Mouse (Mus musculus): ENCODE measurements around the gene Lrrc32. TPM values are rescaled to one million over a fixed set of nuclear protein-coding genes. Genes with fewer than 3 reads are reported as not detected.

Gene Lrrc32
- polyA plus RNA-seq, 1 experiment: not detected

- TF ChIP-seq CTCF (IDR thresholded peaks at IDR 0.05; ENCODE audit: insufficient read depth, low read depth, low read length) (no peak), POLR2A (IDR thresholded peaks at IDR 0.05; ENCODE audit: insufficient read depth, low read depth, low read length) (no peak)
- peaks cover 46% of the 10 kb centered on the region for H3K4me1 ChIP-seq (ENCODE audit: control insufficient read depth, insufficient read depth, low read length)
- H3K27ac ChIP-seq (ENCODE audit: insufficient read depth, low read depth, low read length): 0 out of 2 replicates have a peak overlapping the region, but pooled peaks have one; percentile 21
- 48% methylated on average over 4 of the region's 4 CpGs for WGBS
- H3K4me3 ChIP-seq (ENCODE audit: insufficient read depth, low read depth, low read length): no peak overlapping the region
Measured at GRCm38 (mm10) chr7:98485508-98485907, 3.6 kb upstream of the Lrrc32 start.

GRCm38 (mm10) chr7:98486471-98486917, 2.6 kb upstream of the Lrrc32 start:
- Histone ChIP-seq H3K4me3 (ENCODE audit: insufficient read depth, low read depth, low read length) (no peak overlapping the region), H3K4me1 (ENCODE audit: control insufficient read depth, insufficient read depth, low read length) (peaks cover 42% of the 10 kb centered on the region), H3K27ac (ENCODE audit: insufficient read depth, low read depth, low read length) (no peak overlapping the region)
- WGBS: 69% methylated on average over 7 of the region's 7 CpGs
- TF ChIP-seq POLR2A (IDR thresholded peaks at IDR 0.05; ENCODE audit: insufficient read depth, low read depth, low read length) (no peak), CTCF (IDR thresholded peaks at IDR 0.05; ENCODE audit: insufficient read depth, low read depth, low read length) (no peak)

GRCm38 (mm10) chr7:98487202-98487980, 1.7 kb upstream of the Lrrc32 start:
- no peak overlapping the region for H3K4me3 ChIP-seq (ENCODE audit: insufficient read depth, low read depth, low read length)
- H3K27ac ChIP-seq (ENCODE audit: insufficient read depth, low read depth, low read length): no peak overlapping the region
- WGBS: 94% methylated on average over 11 of the region's 11 CpGs
- TF ChIP-seq CTCF (IDR thresholded peaks at IDR 0.05; ENCODE audit: insufficient read depth, low read depth, low read length) (no peak), POLR2A (IDR thresholded peaks at IDR 0.05; ENCODE audit: insufficient read depth, low read depth, low read length) (no peak)
- peaks cover 47% of the 10 kb centered on the region for H3K4me1 ChIP-seq (ENCODE audit: control insufficient read depth, insufficient read depth, low read length)

- Histone ChIP-seq H3K27ac (ENCODE audit: insufficient read depth, low read depth, low read length) (no peak overlapping the region), H3K4me1 (ENCODE audit: control insufficient read depth, insufficient read depth, low read length) (peaks cover 39% of the 10 kb centered on the region), H3K4me3 (ENCODE audit: insufficient read depth, low read depth, low read length) (no peak overlapping the region)
- TF ChIP-seq CTCF (IDR thresholded peaks at IDR 0.05; ENCODE audit: insufficient read depth, low read depth, low read length) (no peak), POLR2A (IDR thresholded peaks at IDR 0.05; ENCODE audit: insufficient read depth, low read depth, low read length) (no peak)
- 95% methylated on average over 13 of the region's 13 CpGs for WGBS
Measured at GRCm38 (mm10) chr7:98488398-98489130, 519 bp upstream of the Lrrc32 start.

- TF ChIP-seq CTCF (IDR thresholded peaks at IDR 0.05; ENCODE audit: insufficient read depth, low read depth, low read length) (no peak), POLR2A (IDR thresholded peaks at IDR 0.05; ENCODE audit: insufficient read depth, low read depth, low read length) (no peak)
- Histone ChIP-seq H3K4me3 (ENCODE audit: insufficient read depth, low read depth, low read length) (peak overlapping the region; percentile 57), H3K4me1 (ENCODE audit: control insufficient read depth, insufficient read depth, low read length) (peaks cover 44% of the 10 kb centered on the region), H3K27ac (ENCODE audit: insufficient read depth, low read depth, low read length) (no peak overlapping the region)
- WGBS: under 1% methylated on average over 49 of the region's 50 CpGs
Measured at GRCm38 (mm10) chr7:98489623-98490084, 571 bp downstream of the Lrrc32 start.

GRCm38 (mm10) chr7:98490328-98490727, 1.2 kb downstream of the Lrrc32 start:
- peak overlapping the region; percentile 57 for H3K4me3 ChIP-seq (ENCODE audit: insufficient read depth, low read depth, low read length)
- TF ChIP-seq CTCF (IDR thresholded peaks at IDR 0.05; ENCODE audit: insufficient read depth, low read depth, low read length) (no peak), POLR2A (IDR thresholded peaks at IDR 0.05; ENCODE audit: insufficient read depth, low read depth, low read length) (no peak)
- H3K27ac ChIP-seq (ENCODE audit: insufficient read depth, low read depth, low read length): no peak overlapping the region
- H3K4me1 ChIP-seq (ENCODE audit: control insufficient read depth, insufficient read depth, low read length): peaks cover 42% of the 10 kb centered on the region
- 56% methylated on average over 4 of the region's 4 CpGs for WGBS

- H3K4me1 ChIP-seq (ENCODE audit: control insufficient read depth, insufficient read depth, low read length): peaks cover 36% of the 10 kb centered on the region
- no peak for TF ChIP-seq POLR2A (IDR thresholded peaks at IDR 0.05; ENCODE audit: insufficient read depth, low read depth, low read length)
- no peak for TF ChIP-seq CTCF (IDR thresholded peaks at IDR 0.05; ENCODE audit: insufficient read depth, low read depth, low read length)
- 90% methylated on average over 6 of the region's 6 CpGs for WGBS
- H3K4me3 ChIP-seq (ENCODE audit: insufficient read depth, low read depth, low read length): no peak overlapping the region
- H3K27ac ChIP-seq (ENCODE audit: insufficient read depth, low read depth, low read length): no peak overlapping the region
Measured at GRCm38 (mm10) chr7:98490911-98491310, 1.8 kb downstream of the Lrrc32 start.

- Histone ChIP-seq H3K4me1 (ENCODE audit: control insufficient read depth, insufficient read depth, low read length) (peaks cover 29% of the 10 kb centered on the region), H3K27ac (ENCODE audit: insufficient read depth, low read depth, low read length) (no peak overlapping the region), H3K4me3 (ENCODE audit: insufficient read depth, low read depth, low read length) (no peak overlapping the region)
- WGBS: 74% methylated on average over 9 of the region's 9 CpGs
- TF ChIP-seq CTCF (IDR thresholded peaks at IDR 0.05; ENCODE audit: insufficient read depth, low read depth, low read length) (no peak), POLR2A (IDR thresholded peaks at IDR 0.05; ENCODE audit: insufficient read depth, low read depth, low read length) (no peak)
Measured at GRCm38 (mm10) chr7:98491451-98492200, 2.5 kb downstream of the Lrrc32 start.
